Mouse (Mus musculus) embryonic fibroblast, embryonic 13.5 days (primary cell): ENCODE results near the gene Scrn3. TPM values are rescaled to one million over a fixed set of nuclear protein-coding genes. Genes with fewer than 3 reads are reported as not detected.

Experiments used
- H3K27ac ChIP-seq: 2 replicates; pipeline ENCODE4 v1.5.1; 2012; ENCODE audit warnings: low read length, control low read depth, inconsistent platforms; ENCODE audit not compliant: insufficient read depth
- H3K4me1 ChIP-seq: 2 replicates; pipeline ENCODE4 v1.6.1; 2011; ENCODE audit warnings: low read length; ENCODE audit not compliant: control insufficient read depth, insufficient read depth
- H3K4me3 ChIP-seq: 2 replicates; pipeline ENCODE4 v1.5.1; 2011; ENCODE audit warnings: mild to moderate bottlenecking, control low read depth, low read length; ENCODE audit not compliant: insufficient read depth
- CTCF ChIP-seq: IDR thresholded peaks from 2 replicates; pipeline ENCODE4 v1.5.1; 2011; ENCODE audit warnings: mild to moderate bottlenecking, control low read depth, low read length, moderate library complexity, borderline replicate concordance; ENCODE audit not compliant: insufficient read depth
- POLR2A ChIP-seq: IDR thresholded peaks from 2 replicates; pipeline ENCODE4 v1.6.1; 2011; ENCODE audit warnings: low read depth, mild to moderate bottlenecking, control low read depth, low read length, moderate library complexity
- polyA plus RNA-seq: library from polyadenylated mRNA; stranded (reverse); fragments of >200 nt; gene quantifications from 2 replicates; pipeline ENCODE4 v1.2.4, GENCODE M21; 2011; ENCODE audit warnings: low read depth; ENCODE audit not compliant: missing spikeins, insufficient read length

The Scrn3 gene
- polyA plus RNA-seq, 1 experiment = 27.3 TPM

- TF ChIP-seq POLR2A (no peak), CTCF (no peak)
- Histone ChIP-seq H3K4me1 (peaks cover under 1% of the 10 kb centered on the region; the same call in 1 of the 2 replicates), H3K27ac (no peak overlapping the region), H3K4me3 (no peak overlapping the region)
These were observed 43.5 kb upstream of the Scrn3 start for GRCm38 (mm10) chr2:73268836-73269395.

GRCm38 (mm10) chr2:73269666-73270065 is 42.7 kb upstream of the Scrn3 start:
- peaks cover 3% of the 10 kb centered on the region; the same call in 1 of the 2 replicates for H3K4me1 ChIP-seq

GRCm38 (mm10) chr2:73270071-73270592 is 42.3 kb upstream of the Scrn3 start:
- H3K27ac ChIP-seq = no peak overlapping the region
- H3K4me3 ChIP-seq = no peak overlapping the region
- peaks cover 3% of the 10 kb centered on the region; the same call in 1 of the 2 replicates for H3K4me1 ChIP-seq
- TF ChIP-seq POLR2A (no peak), CTCF (no peak)

More at GRCm38 (mm10) chr2:73269666-73270065, 42.7 kb upstream of the Scrn3 start:
- TF ChIP-seq CTCF (no peak), POLR2A (no peak)
- Histone ChIP-seq H3K4me3 (no peak overlapping the region), H3K27ac (no peak overlapping the region)

GRCm38 (mm10) chr2:73270593-73271458 is 41.6 kb upstream of the Scrn3 start:
- Histone ChIP-seq H3K27ac (no peak overlapping the region), H3K4me1 (peaks cover 3% of the 10 kb centered on the region; the same call in 1 of the 2 replicates), H3K4me3 (no peak overlapping the region)
- no peak for TF ChIP-seq POLR2A
- no peak for TF ChIP-seq CTCF

GRCm38 (mm10) chr2:73271459-73272161 is 40.8 kb upstream of the Scrn3 start, which contains the start of gene Sp9:
Gene Sp9 (plus strand): TSS chr2:73271925.
- Histone ChIP-seq H3K4me3 (peak within 1 kb of the TSS; percentile 11; the same call in 1 of the 2 replicates), H3K4me1 (peaks cover 3% of the 10 kb centered on the region; the same call in 1 of the 2 replicates), H3K27ac (no peak within 1 kb of the TSS)
- no peak for TF ChIP-seq CTCF
- TF ChIP-seq POLR2A = no peak

- no peak for TF ChIP-seq POLR2A
- TF ChIP-seq CTCF = no peak
- H3K4me1 ChIP-seq = peaks cover 3% of the 10 kb centered on the region; the same call in 1 of the 2 replicates
- H3K27ac ChIP-seq = no peak overlapping the region
- H3K4me3 ChIP-seq = peak overlapping the region; percentile 9; the same call in 1 of the 2 replicates
These were observed 39.8 kb upstream of the Scrn3 start for GRCm38 (mm10) chr2:73272351-73273248.

GRCm38 (mm10) chr2:73273249-73274118 is 38.9 kb upstream of the Scrn3 start:
- H3K27ac ChIP-seq = no peak overlapping the region
- peaks cover 3% of the 10 kb centered on the region; the same call in 1 of the 2 replicates for H3K4me1 ChIP-seq
- no peak for TF ChIP-seq CTCF
- no peak for TF ChIP-seq POLR2A
- H3K4me3 ChIP-seq = no peak overlapping the region

- TF ChIP-seq POLR2A (no peak), CTCF (no peak)
- no peak overlapping the region for H3K27ac ChIP-seq
- peaks cover 3% of the 10 kb centered on the region; the same call in 1 of the 2 replicates for H3K4me1 ChIP-seq
- H3K4me3 ChIP-seq = no peak overlapping the region
These were observed 38.1 kb upstream of the Scrn3 start for GRCm38 (mm10) chr2:73274119-73274920.
